Mouse (Mus musculus) T-helper 2 cell (primary cell): ENCODE data around the gene Cd80.

Experiments
- in situ Hi-C: fragments of 300-600 bp; cut with MboI, MseI; formaldehyde crosslinking; loops from one replicate; pipeline ENCODE4 v1.15.1; 2025; ENCODE audit warnings: high pct_unique_total_duplicates

The Cd80 gene

GRCm38 (mm10) chr16:38455511-38456418 lies at the start of gene Cd80:
Gene Cd80, plus strand, starts transcription at chr16:38455561.
- in situ Hi-C loops = no loop called here

- in situ Hi-C loops = no loop called here
Observed at GRCm38 (mm10) chr16:38406293-38406692, 49.1 kb upstream of the Cd80 start.

DNA sequence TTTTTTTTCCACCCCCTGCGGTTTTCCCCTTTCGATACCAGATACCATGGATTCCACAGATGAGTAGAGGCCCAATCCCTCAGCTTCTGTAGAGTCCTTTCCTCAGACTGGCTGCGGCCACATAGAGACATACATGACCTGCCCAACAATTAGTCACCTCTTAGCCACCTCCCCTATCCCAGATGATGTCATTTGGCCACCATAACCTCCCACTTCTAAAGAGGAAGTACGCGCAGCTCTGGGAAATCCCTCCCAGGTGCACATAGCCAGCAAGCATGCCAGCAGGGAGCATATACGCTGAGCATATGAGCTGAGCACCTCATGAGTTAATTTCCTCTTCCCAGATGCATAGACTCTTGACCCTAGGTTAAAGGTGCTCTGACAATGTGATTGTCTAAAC lies 48.7 kb upstream of the Cd80 start:
- in situ Hi-C loops = no loop called here

DNA sequence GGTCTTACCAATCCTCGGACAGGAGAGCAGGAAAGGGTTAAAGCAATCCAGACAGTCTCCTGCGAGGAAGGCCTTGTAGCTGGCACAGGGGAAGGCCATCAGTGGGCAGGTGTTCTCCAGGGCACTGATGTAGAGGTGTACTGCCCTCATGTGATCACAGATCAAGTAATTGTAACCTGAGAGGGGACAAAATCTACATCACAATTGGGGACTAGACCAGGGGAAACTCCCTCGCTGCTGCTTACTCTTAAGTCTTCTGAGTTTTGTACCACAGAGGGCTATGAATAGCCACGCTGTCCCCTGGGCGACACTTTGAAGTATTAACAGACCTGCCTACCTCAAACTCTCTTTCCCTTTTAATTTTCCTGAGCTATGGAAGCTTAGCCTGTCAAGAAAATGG lies 47.8 kb upstream of the Cd80 start:
- in situ Hi-C loops = no loop called here

DNA sequence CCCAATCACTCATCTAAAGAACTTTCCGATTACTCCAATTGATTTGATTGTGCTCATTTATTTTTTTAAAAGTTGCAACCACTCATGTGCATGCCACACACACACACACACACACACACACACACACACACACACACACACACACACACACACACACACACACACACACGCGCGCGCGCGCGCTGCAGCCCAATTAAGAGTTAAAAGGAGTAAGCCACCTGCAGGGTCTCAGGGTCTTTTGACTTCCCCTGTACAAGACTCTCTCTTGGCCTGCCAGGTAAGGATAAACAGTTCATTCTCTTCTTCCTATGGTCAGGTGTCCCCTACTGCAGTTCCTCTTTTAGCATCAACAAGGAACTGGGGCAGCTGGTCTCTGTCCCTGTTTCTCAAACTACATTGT lies 46.9 kb upstream of the Cd80 start:
- in situ Hi-C loops = no loop called here

DNA sequence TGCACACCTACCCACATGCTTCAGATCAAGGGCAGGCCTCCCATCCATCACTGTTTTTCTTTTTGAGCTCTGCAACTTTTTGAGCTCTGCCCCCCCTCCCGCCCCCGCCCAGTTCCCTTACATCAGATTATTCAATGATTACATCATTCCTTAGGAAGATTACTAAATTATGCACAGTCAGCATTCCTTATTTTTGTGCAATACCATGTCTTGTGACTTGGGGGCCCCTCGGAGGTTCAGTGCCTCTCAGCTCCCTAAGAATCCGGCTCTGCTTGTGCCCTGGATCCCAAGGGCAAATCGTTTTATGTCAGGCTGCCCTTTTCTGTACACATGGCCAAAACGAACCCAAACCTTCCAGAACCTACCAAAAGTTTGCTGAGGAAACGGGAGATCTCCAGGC lies 40.4 kb upstream of the Cd80 start:
- in situ Hi-C loops = loop anchor here (5.0 kb wide), 1 partner anchor 32 kb away; no protein-coding TSS in a partner anchor

DNA sequence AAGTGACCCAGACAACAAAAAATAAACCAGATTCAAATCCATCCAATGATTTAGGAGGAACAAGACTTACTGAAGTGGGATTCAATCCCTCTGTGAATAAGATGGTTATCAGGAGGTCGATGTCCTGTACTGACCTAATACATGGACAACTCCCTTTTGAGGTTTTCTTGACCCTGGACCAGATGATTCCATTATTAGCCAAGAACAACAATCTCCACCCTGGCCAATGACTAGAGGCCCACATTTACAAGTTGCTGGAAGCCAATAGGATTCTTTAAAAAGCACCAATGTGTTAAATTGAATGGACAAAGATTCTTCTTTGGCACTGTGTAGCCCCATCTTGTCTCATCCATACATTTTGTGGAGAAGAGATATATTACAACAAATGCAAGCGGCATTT lies 30.0 kb upstream of the Cd80 start:
- in situ Hi-C loops = loop anchor here (5.0 kb wide), 1 partner anchor 58 kb away; no protein-coding TSS in a partner anchor

- in situ Hi-C loops = loop anchor here (5.0 kb wide), 1 partner anchor 58 kb away; no protein-coding TSS in a partner anchor
Observed at GRCm38 (mm10) chr16:38425799-38426198, 29.6 kb upstream of the Cd80 start.

- in situ Hi-C loops = no loop called here
Observed at GRCm38 (mm10) chr16:38431446-38432185, 23.7 kb upstream of the Cd80 start.

GRCm38 (mm10) chr16:38432498-38433425 lies 22.6 kb upstream of the Cd80 start, which contains the start of gene Pla1a:
Gene Pla1a, minus strand, starts transcription at chr16:38433145.
- in situ Hi-C loops = no loop called here

GRCm38 (mm10) chr16:38433514-38433913 lies 21.8 kb upstream of the Cd80 start:
- in situ Hi-C loops = no loop called here

DNA sequence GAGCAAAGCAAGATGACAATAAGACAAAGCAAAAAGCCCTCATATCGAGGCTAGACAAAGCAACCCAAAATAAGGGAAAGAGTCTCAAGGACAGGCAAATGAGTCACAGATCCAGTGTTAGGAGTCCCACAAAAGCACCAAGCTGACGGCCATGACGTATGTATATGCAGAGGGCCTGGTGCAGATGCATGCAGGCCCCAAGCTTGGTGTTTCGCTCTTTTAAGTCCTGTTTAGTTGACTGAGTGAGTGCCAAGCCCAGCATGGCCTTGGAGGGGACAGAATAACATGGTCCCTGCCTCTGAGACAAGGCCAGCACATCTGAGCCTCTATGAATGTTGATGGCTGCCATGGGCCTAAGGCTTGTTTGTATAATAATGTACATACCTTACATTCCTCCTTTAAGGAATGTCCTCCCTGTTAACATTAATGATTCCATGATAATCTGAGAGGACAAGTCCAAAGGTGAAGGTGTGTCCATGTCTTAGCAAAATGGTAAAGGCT lies 21.0 kb upstream of the Cd80 start:
- in situ Hi-C loops = no loop called here

DNA sequence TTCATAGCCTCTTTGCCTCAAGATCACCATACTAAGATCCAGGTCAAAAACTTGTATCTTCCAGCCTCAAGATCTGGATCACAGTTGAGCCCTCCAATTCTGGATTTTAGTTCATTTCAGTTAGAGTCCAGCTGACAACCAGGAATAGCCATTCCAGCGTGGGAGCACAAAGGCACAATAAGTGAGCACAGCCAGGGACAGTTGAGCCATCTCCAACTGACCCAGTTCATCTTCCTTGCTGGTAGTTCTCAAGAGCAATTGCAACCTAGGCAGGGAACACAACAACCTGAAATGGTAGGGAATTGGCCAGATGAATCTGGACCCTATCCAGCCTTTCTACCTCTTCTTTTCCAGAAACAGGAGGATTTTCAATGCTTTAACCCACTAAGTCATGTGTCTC lies 16.2 kb upstream of the Cd80 start:
- in situ Hi-C loops = no loop called here

- in situ Hi-C loops = no loop called here
Observed at GRCm38 (mm10) chr16:38440403-38440802, 15.0 kb upstream of the Cd80 start.

- in situ Hi-C loops = no loop called here
Observed at GRCm38 (mm10) chr16:38441611-38442010, 13.8 kb upstream of the Cd80 start.

DNA sequence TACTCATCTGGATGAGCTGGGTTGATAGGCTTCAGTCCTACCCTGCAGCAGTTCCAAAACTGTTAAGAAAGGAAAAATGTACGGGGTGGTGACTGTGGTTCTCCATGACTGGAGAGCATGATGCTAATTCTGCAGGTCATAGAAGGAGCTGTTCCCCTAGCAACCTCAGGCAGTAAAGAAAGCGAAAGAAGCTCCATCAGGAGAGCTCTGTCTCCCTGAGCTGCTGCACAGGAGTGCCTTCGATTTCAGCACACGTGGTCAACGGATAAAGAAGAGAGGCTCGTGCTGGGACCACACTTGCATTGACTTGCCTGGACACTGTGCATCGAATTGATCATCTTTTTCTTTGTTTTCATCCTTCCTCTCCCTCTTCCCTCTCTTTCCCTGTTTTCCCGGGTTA lies 13.1 kb upstream of the Cd80 start:
- in situ Hi-C loops = no loop called here

DNA sequence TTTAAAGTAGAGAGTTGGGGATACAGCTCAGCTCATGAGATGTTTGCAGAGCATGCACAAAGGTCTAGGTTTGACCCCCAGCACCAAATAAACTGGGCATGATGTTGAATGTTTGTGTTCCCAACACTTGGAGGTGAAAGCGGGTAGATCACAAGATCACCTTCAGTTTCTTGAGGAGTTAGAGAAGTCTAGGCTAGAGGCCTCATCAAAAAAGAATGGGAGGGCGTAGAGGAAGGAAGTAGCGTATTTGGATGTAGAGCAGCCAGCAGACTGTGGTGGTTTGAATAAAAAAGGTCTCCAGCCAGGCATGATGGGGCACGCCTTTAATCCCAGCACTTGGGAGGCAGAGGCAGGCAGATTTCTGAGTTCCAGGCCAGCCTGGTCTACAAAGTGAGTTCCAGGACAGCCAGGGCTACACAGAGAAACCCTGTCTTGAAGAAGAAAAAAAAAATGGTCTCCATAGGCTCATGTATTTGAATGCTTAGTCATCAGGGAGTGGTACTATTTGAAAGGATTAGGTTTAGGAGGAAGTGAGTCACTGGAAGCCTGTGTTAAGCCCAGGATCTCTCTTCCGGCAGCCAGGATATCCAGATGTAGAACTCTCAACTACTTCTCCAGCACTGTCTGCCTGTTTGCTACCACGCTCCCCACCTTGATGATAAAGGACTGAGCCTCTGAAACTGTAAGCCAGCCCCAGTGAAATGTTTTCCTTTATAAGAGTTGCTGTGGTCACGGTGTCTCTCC lies 11.5 kb upstream of the Cd80 start:
- in situ Hi-C loops = no loop called here

DNA sequence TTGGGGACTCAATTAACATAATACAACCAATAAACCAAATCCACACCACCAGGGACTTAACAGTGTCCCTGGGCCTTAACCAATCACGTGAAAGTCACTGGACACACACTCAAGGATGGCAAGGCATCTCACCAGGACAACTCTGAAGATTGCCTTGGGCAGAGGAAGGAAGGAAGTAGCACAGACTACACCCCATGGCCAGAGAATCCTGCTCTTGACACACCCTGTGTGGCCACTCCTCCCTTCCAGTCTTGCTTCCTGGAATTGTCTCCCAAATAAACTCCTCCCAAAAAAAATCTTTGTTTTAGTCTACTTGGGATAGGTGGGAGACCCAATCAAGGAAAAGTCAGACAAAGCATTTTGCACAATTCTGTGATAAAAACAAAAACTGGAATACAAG lies 10.3 kb upstream of the Cd80 start:
- in situ Hi-C loops = loop anchor here (5.0 kb wide), 2 partner anchors 33 to 37 kb away; no protein-coding TSS in a partner anchor

DNA sequence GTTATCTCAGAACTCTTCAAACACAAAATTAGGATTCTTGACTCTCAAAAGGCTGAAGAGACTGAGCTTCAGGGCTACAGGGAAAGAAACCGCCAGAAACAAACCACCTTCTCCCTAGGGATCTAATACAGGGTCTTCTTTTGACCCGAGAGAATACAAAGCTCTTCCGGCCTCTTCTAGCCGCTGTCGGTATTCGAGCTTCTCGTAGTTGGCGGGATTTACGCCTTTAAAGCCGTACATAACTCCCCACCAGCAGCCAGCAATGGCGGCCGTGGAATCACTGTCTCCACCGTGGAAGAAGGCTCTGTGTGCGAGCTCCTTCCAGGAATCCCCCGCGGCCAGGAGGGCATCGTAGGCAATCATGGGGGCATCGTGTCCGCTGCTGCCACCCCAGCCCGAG lies 9.8 kb upstream of the Cd80 start:
- in situ Hi-C loops = loop anchor here (5.0 kb wide), 2 partner anchors 33 to 37 kb away; no protein-coding TSS in a partner anchor

- in situ Hi-C loops = loop anchor here (5.0 kb wide), 2 partner anchors 34 to 36 kb away; no protein-coding TSS in a partner anchor
Observed at GRCm38 (mm10) chr16:38446141-38446540, 9.2 kb upstream of the Cd80 start.
